Mouse (Mus musculus) left cerebral cortex, adult 9 months (tissue): ENCODE data around the gene Polr1a.

Source experiments
- DNase-seq, 2 experiments: peaks; one replicate each; pipeline ENCODE4 v3.0.0; 2022; ENCODE audit warnings: low spot score in 2 of 2

The Polr1a gene

DNA sequence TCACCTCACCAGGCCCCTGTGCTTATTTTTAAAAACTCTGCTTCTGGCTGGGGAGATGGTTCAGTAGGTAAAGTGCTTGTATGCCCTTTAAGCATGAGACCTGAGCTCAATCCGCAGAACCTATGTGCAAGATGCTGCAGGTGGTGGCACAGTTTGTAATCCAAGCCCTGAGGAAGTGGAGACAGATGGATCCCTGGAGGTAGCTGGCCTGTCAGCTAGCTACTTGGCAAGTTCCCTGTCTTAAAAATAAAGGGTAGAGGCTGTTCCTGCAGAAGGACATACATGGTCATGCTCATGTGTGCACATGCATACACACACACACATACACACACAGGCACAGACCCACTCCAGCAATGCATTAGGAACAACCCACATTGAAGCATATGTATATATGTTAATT lies 88.4 kb downstream of the Polr1a start:
- peak in 1 of 2 experiments; percentile 38 for DNase-seq

- no peak for DNase-seq
Observed at GRCm38 (mm10) chr6:71999917-72000512, 91.2 kb downstream of the Polr1a start.

GRCm38 (mm10) chr6:72001220-72001777 lies 92.4 kb downstream of the Polr1a start:
- no peak for DNase-seq

DNA sequence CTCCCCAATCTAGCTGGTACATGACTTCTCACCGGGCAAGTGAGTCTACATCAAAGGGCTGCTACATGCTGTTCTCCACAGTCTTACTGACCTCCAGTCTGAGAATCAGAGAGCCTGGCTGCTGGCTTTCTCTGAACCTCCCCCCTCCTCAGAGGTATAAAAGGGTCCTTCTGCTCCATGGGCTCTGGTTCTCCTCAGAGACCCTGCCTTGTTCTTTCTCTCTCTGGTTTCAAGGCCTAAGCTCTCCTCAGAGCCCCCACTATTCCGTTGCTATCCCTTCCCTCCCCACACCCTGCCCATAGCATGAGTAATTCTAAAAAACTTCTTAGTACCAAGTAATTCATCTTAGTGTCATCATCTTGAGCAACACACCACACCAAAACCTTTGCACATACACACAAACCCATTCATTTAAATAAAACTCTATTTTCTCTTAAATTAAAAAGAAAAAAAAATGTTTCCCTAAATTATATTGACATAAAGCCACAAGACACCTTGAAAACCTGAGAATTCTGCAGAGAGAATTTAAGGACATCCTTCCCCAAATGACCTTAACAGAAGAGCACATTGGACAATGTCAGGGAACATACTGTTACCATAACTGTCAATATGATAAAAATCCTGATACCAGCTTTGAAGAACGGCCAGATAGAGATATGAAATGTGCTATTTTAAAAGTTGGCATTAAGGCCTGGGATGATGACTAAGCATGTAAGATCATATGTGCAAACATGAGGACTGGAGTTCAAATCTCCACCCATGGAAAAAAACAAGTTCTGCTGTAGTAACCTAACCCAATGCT lies 98.8 kb downstream of the Polr1a start:
- no peak for DNase-seq

DNA sequence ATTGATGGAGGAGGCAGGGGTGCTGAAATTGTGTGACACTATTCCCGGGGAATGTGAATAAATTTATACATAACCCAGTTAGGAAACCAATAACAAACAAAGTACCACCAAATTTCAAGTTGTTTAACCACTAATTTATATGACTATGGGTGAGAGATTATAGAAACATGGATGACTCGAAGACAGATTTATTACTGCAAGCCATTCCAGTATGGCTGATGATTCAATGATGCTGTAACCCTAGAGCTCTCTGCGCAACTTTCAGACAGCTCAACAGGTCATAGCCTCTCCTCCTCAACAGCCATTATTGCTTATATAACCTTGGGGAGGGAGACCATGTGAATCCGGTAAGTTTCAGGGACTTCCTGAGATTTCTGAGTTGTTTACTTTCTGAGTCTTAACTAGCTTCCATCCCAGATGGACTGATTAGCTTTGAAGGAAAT lies 99.4 kb downstream of the Polr1a start:
- DNase-seq, result no peak

- no peak for DNase-seq
Observed at GRCm38 (mm10) chr6:72009454-72009853, 100.6 kb downstream of the Polr1a start.

GRCm38 (mm10) chr6:72014033-72014432 lies 105.2 kb downstream of the Polr1a start:
- DNase-seq, result no peak

DNA sequence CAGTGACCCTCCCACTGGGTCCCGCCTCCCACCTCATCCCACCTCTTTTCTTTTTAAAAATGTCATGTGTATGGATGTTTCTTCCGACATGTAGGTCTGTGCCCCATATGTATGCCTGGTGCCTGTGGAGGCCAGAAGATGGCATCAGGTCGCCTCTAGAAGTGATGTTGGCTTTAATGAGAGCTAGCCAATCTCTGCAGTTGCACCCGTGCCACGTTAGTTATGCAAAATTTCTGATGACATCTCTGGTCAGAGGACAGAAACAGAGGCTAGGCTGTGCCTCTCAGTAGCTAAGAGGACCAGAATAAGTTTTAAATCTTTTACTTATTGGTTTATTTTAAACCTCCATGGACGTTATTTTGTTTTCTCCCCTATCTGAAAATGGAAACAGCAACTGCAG lies 109.2 kb downstream of the Polr1a start:
- no peak for DNase-seq

GRCm38 (mm10) chr6:72025497-72025896 lies 116.6 kb downstream of the Polr1a start:
- no peak for DNase-seq

GRCm38 (mm10) chr6:72028079-72028478 lies 119.2 kb downstream of the Polr1a start:
- no peak for DNase-seq

DNA sequence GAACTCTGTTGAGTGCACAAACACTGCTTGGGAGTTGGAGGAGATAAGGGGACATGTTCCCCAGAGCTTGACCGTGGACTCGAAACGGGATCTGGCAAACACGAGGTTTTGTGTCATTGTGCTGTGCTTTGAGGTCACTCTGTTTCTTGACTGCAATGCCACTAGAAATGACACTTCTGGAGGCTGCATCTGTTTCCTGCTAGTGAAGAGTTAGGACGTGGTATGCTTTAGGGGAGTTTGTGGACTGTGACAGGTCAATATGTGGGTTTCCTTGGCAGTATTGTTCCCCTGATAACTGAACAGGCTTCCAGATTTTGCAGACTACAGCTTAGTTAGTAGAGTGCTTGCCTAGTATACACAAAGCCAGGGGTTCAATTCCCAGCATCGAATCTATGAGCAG lies 120.8 kb downstream of the Polr1a start:
- no peak for DNase-seq
